Mouse (Mus musculus) hindlimb bud, embryonic 11.5 days (tissue): ENCODE data around the gene Rpl32.

Source experiments
- DNase-seq: peaks from one replicate; pipeline ENCODE4 v3.0.0-alpha.2; 2012; ENCODE audit warnings: low read depth, low spot score; ENCODE audit errors: extremely low spot score

The Rpl32 gene

DNA sequence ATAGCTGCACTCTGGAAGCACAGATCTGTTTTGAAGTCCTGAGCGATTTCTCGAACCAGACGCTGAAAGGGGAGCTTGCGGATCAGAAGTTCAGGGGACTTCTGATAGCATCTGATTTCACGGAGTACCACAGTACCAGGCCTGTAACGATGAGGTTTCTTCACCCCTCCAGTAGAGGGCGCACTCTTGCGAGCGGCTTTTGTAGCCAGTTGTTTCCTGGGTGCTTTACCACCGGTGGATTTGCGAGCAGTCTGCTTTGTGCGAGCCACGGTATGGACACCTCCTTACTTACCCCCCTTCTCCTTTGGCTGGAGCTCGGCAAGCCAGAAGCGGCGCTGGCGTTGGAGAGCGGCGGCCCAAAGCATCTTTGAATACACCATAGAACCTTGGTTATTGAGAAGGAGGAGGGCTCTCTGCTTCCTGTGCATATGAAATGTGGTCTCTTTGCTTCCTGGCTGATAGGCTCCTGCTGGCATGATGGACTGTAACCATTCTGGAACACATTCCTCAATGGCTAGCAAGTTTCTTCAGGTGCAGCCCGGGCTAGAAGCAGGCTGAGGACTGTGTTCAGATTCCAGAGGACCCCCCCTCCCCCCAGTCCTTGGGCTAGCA is 38.4 kb downstream of the Rpl32 start:
- no peak for DNase-seq

DNA sequence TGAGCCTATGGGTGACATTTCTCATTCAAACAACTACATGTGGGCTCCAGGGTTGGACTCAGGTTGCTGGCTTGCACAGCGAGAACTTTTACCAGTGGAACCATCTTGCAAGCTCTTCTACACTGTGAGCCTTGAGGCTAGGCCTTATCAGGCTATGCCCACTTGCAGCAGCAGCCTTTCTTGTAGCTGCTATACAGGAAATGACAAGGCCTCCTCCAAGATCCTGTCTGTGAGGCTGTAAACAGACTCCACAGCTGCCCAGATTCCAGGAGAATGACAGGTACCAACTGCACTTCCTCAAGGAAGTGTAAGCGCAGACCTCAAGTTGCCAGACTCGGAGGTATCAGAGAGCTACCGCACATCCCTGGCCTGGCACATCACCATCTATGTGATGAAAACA is 40.3 kb downstream of the Rpl32 start:
- DNase-seq, result no peak

DNA sequence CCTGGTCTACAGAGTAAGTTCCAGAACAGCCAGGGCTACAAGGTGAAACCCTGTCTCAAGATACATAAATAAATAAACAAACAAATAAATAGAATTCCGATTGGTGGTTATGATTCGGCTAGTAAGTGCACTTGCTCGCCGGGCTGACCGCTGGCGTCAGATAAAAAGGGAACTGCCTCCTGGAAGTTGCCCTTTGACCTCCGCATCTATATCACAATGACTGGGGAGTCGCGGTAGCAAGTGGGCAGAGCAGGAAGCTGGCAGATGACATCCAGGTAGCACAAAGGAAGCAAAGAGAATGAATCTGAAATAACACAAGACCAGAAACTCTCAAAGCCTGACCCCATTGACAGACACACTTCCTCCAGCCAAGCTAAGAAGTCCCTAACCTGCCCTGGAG is 41.2 kb downstream of the Rpl32 start:
- DNase-seq, result no peak

DNA sequence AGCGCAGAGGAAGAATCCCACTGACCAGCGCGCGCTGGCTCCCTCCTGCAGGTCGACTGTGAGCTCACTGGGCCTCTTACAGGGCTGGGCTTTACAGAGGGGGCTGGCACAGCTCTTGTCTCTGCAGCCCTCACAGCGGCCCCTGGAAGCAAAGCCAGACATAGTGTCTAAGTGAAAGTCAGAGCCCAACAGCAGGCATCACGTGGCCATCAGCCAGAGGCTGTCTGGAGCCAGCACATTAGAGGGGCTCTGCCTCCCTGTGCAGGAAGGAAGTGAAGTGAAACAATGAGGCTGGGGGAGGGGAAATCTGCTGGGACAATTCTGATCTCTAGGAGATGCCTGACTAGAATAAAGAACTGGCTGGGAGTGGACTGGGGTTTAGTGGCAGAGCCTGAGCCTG is 44.4 kb downstream of the Rpl32 start:
- no peak for DNase-seq

DNA sequence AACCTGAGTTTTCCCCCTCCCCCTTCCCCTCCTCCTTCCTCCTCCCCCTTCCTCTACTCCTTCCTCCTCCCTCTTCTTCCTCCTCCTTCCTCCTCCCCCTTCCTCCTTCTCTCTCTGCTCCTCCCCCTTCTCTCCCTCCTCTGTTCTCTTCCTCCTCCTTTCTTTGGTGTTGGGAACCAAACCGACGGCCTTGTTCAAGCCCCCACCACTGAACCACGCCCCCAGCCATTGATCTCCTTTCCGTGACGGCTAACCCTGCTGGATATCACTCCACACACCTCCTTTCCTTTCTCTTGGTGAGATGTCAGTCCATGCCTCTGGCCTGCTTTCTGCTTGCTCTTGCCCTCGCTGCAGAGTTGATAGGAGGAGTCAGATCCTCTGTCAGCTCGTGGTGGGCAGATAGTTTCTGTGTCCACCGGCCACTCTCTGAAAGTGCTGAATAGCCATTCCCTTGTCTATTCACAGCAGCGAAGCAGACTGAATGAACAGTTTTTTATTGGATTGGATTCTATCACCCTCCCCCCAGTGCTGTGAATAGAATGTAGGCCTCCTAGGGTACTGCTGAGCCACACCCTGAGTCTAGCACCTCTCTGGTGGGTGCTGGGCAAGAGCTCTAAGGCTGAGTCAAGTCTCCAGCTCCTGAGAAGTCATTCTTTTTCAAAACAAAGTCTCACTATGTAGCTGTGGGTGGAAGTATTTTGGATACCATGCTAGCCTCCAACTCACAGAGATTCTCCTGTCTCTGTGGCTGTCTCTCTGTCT is 46.4 kb downstream of the Rpl32 start, which contains the start of gene Tmem40:
TSS of gene Tmem40 (minus strand) at position 416 of the 762 bp plus-strand sequence.
- DNase-seq, result no peak

DNA sequence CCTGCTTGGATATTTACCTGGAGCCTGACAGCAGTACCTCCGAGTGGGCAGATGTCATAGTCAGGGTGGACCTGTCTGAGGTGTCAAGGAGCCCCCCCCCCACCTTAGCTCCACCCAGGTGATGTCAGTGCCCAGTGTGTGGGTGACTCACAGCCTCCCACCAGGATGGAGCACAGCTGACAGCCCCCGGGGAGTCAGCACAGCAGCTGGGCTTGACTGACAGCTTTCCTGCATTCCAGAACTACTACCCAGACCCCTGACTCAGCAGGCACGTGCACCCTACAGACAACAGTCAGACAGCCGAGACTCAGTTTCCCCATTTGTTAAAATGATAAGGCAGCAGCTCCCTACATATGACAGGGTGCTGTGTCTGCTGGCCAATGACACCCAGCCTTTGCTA is 47.6 kb downstream of the Rpl32 start:
- no peak for DNase-seq

DNA sequence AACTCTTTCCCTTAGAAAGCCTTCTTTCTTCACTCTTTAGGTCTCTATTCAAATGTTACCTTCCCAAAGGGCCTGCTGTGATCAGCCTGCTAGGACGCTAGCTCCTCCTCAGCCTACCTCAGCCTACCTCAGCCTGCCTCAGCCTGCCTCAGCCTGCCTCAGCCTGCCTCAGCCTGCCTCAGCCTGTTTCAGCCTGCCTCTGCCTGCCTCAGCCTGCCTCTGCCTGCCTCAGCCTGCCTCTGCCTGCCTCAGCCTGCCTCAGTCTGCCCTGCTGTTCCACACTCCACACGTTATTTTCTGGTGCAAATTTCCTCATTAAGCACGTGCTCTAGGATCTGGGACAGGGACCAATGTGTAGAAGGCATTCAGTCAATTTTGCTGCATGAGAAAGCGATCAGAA is 48.4 kb downstream of the Rpl32 start:
- no peak for DNase-seq

DNA sequence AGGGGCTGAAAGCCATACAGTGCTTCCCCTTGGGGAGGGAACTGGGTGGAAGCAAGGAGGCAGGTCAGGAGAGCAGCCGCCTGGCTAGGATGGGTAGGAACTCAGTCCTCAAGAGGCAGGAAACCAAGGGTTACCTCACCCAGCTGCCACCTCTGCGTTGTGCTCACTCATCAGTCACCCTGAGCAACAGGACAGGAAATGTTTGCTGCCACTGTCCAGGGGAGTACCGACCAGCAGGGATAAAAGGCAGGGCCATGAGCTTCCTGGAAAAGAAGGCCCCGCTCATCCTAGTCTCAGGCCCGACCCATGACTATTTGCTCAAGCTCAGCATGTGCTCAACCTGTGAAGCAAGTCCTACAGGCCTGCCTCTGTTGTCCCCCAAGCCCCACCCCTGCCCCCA is 49.1 kb downstream of the Rpl32 start:
- no peak for DNase-seq

DNA sequence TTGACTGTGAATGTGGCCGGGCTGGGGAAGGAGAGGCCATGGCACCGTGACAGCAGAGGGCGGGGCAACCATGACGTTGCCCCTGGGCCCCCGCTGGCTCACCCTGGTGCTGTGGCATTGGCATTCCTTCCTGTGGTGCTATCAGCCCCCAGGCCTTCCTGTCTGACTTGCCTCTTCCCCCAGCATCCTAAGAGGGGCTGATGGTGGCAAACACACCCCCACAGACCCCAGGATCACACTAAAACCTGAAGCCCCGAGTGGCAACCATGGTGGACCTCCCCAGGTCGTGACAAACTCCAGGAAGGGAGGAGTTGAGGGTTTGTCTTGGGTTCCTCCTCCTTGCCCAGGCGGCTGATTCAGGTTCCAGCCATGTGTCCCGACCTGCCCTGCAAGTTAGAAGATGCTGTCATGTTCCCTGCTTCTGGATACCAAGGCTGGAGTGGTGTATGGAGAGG is 49.5 kb downstream of the Rpl32 start:
- DNase-seq, result no peak

DNA sequence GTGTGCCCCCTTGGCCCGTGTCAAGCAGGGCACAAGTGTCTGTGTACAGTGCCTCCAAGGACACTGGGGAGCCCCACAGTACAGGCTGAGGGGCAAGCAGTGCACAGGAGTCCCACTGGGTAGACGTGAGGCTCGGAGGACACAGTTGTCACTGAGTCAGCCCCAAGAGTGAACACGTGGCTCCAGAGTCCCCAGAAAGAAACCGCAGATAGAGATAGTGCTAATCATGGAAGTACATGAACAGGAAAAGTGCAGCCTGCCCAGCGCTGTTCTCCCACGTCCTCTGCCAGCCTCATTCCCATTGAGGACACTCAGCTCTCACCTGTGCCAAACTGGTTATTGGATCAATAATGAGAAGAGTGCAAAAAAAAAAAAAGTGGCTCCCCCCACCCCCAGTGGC is 53.0 kb downstream of the Rpl32 start:
- DNase-seq, result no peak
